Mouse (Mus musculus) yolk sac, embryonic 10.5 days (tissue): ENCODE data around the gene Ugt1a10.
"Not testable (repeated sequence)": the region's sequence is repeated elsewhere in the genome, so short reads cannot be mapped to it uniquely, and the experiment has no call there.

Experiments
- DNase-seq: peaks from one replicate; pipeline ENCODE4 v3.0.0-alpha.2; 2017; ENCODE audit warnings: low spot score

Ugt1a10 gene

GRCm38 (mm10) chr1:88055088-88055487, at the start of gene Ugt1a10:
Gene Ugt1a10 (plus strand): TSS chr1:88055388.
- DNase-seq: no peak

- no peak for DNase-seq
These were observed 47.4 kb upstream of the Ugt1a10 start for GRCm38 (mm10) chr1:88007692-88008210.

- peak; percentile 88 for DNase-seq
These were observed 46.9 kb upstream of the Ugt1a10 start, which contains the start of gene Usp40 for GRCm38 (mm10) chr1:88008211-88008697. Gene Usp40 (minus strand): TSS chr1:88008551.

GRCm38 (mm10) chr1:88008735-88009134, 46.5 kb upstream of the Ugt1a10 start:
- DNase-seq: no peak

- DNase-seq: no peak
These were observed 45.7 kb upstream of the Ugt1a10 start for GRCm38 (mm10) chr1:88009521-88009920.

GRCm38 (mm10) chr1:88013726-88014125, 41.5 kb upstream of the Ugt1a10 start:
- peak; percentile 5 for DNase-seq

GRCm38 (mm10) chr1:88014194-88014593, 41.0 kb upstream of the Ugt1a10 start:
- DNase-seq: peak; percentile 8

- no peak for DNase-seq
These were observed 40.5 kb upstream of the Ugt1a10 start for GRCm38 (mm10) chr1:88014671-88015070.

GRCm38 (mm10) chr1:88015371-88015770, 39.8 kb upstream of the Ugt1a10 start:
- DNase-seq: no peak

- DNase-seq: not testable (repeated sequence)
These were observed 29.9 kb upstream of the Ugt1a10 start for GRCm38 (mm10) chr1:88025244-88025643.

- DNase-seq: not testable (repeated sequence)
These were observed 12.1 kb upstream of the Ugt1a10 start for GRCm38 (mm10) chr1:88043044-88043443.

- peak; percentile 40 for DNase-seq
These were observed 10.3 kb upstream of the Ugt1a10 start for GRCm38 (mm10) chr1:88044832-88045437.

GRCm38 (mm10) chr1:88047408-88047807, 7.8 kb upstream of the Ugt1a10 start:
- DNase-seq: not testable (repeated sequence)

GRCm38 (mm10) chr1:88066472-88067102, 11.4 kb downstream of the Ugt1a10 start:
- not testable (repeated sequence) for DNase-seq

- no peak for DNase-seq
These were observed 15.3 kb downstream of the Ugt1a10 start, which contains the start of gene Ugt1a9 for GRCm38 (mm10) chr1:88070495-88070894. Gene Ugt1a9 (plus strand): TSS chr1:88070800.

- no peak for DNase-seq
These were observed 15.7 kb downstream of the Ugt1a10 start for GRCm38 (mm10) chr1:88070902-88071301.

GRCm38 (mm10) chr1:88074471-88074870, 19.3 kb downstream of the Ugt1a10 start:
- no peak for DNase-seq

GRCm38 (mm10) chr1:88077128-88077527, 21.9 kb downstream of the Ugt1a10 start:
- no peak for DNase-seq

- DNase-seq: no peak
These were observed 26.5 kb downstream of the Ugt1a10 start for GRCm38 (mm10) chr1:88081670-88082069.

GRCm38 (mm10) chr1:88086125-88086524, 30.9 kb downstream of the Ugt1a10 start:
- no peak for DNase-seq

- no peak for DNase-seq
These were observed 32.3 kb downstream of the Ugt1a10 start, which contains the start of gene Ugt1a8 for GRCm38 (mm10) chr1:88087513-88087912. Gene Ugt1a8 (plus strand): TSS chr1:88087813.

- DNase-seq: no peak
These were observed 37.2 kb downstream of the Ugt1a10 start for GRCm38 (mm10) chr1:88092341-88092740.

- not testable (repeated sequence) for DNase-seq
These were observed 39.1 kb downstream of the Ugt1a10 start for GRCm38 (mm10) chr1:88094270-88094676.
